Mouse (Mus musculus) neural tube, embryonic 14.5 days (tissue): ENCODE data around the gene Cbfb. TPM values are rescaled to one million over a fixed set of nuclear protein-coding genes. Genes with fewer than 3 reads are reported as not detected.

Experiments used
- ATAC-seq: fragments of 200-750 bp; cut with Nextera tagmentation; 2 replicates; pipeline ENCODE4 v1.8.0; 2017; ENCODE audit warnings: low read depth, mild to moderate bottlenecking, moderate TSS enrichment, moderate library complexity
- H3K27ac ChIP-seq: fragments of 300-500 bp; sonication (generic); 2 replicates; pipeline ENCODE4 v1.5.1; 2014; ENCODE audit warnings: low read depth, mild to moderate bottlenecking, control low read depth, low read length, moderate library complexity, mixed read lengths
- H3K27me3 ChIP-seq: fragments of 300-500 bp; sonication (generic); 2 replicates; pipeline ENCODE4 v1.6.1; 2014; ENCODE audit warnings: low read length; ENCODE audit not compliant: control insufficient read depth, insufficient read depth
- H3K36me3 ChIP-seq: fragments of 300-500 bp; sonication (generic); 2 replicates; pipeline ENCODE4 v1.6.1; 2014; ENCODE audit warnings: low read length, mixed read lengths; ENCODE audit not compliant: control insufficient read depth, insufficient read depth
- H3K4me1 ChIP-seq: fragments of 300-500 bp; sonication (generic); 2 replicates; pipeline ENCODE4 v1.6.1; 2014; ENCODE audit warnings: low read length; ENCODE audit not compliant: control insufficient read depth, insufficient read depth
- H3K4me2 ChIP-seq: fragments of 300-500 bp; sonication (generic); 2 replicates; pipeline ENCODE4 v1.6.1; 2014; ENCODE audit warnings: mild to moderate bottlenecking, low read depth, low read length, control low read depth
- H3K4me3 ChIP-seq: fragments of 300-500 bp; sonication (generic); 2 replicates; pipeline ENCODE4 v1.5.1; 2014; ENCODE audit warnings: low read depth, low read length, control low read depth, mixed read lengths
- H3K9ac ChIP-seq: fragments of 300-500 bp; sonication (generic); replicated peaks from 2 replicates; pipeline ENCODE4 v1.6.1; 2014; ENCODE audit warnings: low read depth, mild to moderate bottlenecking, control low read depth, low read length, mixed read lengths
- H3K9me3 ChIP-seq: fragments of 300-500 bp; sonication (generic); 2 replicates; pipeline ENCODE4 v1.6.1; 2016; ENCODE audit warnings: low read length; ENCODE audit not compliant: control insufficient read depth
- WGBS: fragments of 180-500 bp; shearing (Covaris S2); extraction: QIAGEN DNeasy Blood & Tissue Kit; methylation state at CpG from one replicate; pipeline ENCODE4 v1.1.7; 2014; 5-methylcytosine and 5-hydroxymethylcytosine counted together
- polyA plus RNA-seq: library from polyadenylated mRNA; unstranded; fragments of >200 nt; fragmentation: Nextera tagmentation; extraction: Ambion mirVana; gene quantifications from 2 replicates; pipeline ENCODE4 v1.2.1, GENCODE M21; 2014

Cbfb gene
- polyA plus RNA-seq, 1 experiment from 2014 or later: 32.4 TPM

DNA sequence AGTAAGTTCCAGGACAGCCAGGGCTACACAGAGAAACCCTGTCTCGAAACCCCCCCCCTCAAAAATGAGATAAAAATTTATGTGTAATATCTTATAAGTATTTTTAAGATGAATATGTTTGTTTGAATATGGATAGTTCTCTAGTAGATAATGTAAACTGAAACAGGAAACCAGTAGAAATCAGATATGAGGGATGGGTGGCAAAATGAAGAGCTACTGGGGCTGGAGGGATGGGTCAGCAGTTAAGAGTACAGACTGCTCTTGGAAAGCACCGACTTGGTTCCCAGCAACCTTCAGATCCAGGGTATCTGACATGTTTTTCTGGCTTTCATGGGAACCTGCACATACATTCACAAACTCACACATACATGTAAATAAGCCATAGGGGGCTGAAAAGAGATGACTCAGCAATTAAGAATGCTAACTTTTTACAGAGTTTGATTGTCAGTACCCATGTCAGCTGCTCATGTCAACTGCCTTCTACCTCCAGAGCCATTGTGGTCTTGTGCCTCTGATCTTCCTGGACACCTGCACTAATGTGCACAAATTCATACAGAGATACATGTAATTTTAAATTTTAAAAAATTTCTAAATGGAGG is 37.3 kb downstream of the Cbfb start:
- Histone ChIP-seq H3K27me3 (no peaks in the 10 kb centered on the region), H3K4me1 (no peaks in the 10 kb centered on the region), H3K36me3 (no peaks in the 10 kb centered on the region), H3K4me3 (no peak overlapping the region), H3K27ac (no peak overlapping the region), H3K9ac (no peak overlapping the region), H3K9me3 (no peaks in the 10 kb centered on the region), H3K4me2 (no peak overlapping the region)
- WGBS: 100% methylated on average over 2 of the region's 2 CpGs
- no peak for ATAC-seq

DNA sequence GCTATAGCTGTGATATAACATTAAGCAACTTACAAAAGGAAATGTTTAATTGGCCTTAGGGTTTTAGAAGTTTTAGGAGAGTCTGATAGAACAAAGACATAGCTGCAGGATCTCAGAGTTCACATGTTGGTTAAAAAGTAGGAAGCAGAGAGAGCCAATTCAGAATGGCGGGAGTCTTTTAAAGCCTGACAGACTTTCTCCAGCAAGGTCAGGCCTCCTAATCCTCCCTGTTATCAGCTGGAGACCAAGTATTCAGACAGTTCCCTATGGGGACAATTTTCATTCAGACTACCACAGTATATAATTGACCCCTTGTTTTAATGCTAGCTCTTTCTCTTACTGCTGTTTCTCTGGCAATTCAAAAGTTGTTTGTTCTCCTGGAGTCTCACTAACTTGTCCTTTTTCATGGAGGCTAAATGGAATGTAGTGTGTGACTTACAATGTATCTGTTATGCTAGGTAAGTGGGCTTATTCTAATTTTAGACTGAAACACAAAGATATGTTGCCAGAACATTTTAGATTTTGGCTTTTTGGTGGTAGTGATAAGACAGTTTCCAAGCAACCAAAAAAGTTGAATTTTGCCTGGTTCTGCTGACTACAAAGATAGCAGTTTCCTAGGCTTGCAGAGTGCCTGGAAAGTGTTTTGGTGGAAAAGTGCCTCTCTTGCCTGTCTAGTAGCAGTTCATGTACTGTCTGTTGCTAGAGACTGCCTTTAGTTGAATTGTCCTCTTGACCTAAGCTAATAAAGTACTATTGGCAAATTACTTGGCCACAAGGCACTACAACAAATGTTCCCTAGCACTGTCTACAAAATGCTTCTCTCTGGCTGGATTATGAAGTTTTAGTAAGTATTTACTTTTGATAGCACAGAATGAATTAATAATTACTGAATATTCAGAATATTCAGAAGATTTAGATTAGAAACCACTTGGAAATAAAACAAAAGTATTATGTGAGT is 39.0 kb downstream of the Cbfb start:
- Histone ChIP-seq H3K4me3 (no peak overlapping the region), H3K9ac (no peak overlapping the region), H3K27ac (no peak overlapping the region), H3K4me2 (no peak overlapping the region), H3K4me1 (no peaks in the 10 kb centered on the region), H3K9me3 (no peaks in the 10 kb centered on the region), H3K36me3 (no peaks in the 10 kb centered on the region), H3K27me3 (no peaks in the 10 kb centered on the region)
- no peak for ATAC-seq
- WGBS: 67% methylated on average over 1 of the region's 1 CpGs

DNA sequence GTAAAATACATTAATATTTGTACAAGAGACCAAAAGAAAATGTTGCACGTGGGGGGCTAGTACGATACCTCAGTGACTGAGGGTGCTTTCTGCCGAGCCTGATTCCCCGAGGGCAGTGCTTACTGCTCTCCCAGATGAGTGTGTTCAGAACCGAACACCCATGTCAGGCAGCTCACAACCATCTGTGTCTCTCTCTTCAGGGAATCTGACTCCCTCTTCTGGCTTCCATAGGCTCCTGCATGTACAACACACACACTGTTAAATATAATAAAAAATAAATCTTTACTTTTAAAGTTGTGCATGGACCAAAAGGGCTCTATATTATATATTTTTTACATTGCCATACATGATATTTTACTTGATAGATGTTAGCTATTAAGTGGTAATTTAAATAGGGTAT is 43.6 kb downstream of the Cbfb start:
- H3K4me1 ChIP-seq: no peaks in the 10 kb centered on the region
- H3K9ac ChIP-seq: no peak overlapping the region
- H3K4me2 ChIP-seq: no peak overlapping the region
- no peak overlapping the region for H3K27ac ChIP-seq
- H3K27me3 ChIP-seq: no peaks in the 10 kb centered on the region
- no peak overlapping the region for H3K4me3 ChIP-seq
- H3K9me3 ChIP-seq: no peaks in the 10 kb centered on the region
- no peak for ATAC-seq
- WGBS: 88% methylated on average over 5 of the region's 5 CpGs
- no peaks in the 10 kb centered on the region for H3K36me3 ChIP-seq

DNA sequence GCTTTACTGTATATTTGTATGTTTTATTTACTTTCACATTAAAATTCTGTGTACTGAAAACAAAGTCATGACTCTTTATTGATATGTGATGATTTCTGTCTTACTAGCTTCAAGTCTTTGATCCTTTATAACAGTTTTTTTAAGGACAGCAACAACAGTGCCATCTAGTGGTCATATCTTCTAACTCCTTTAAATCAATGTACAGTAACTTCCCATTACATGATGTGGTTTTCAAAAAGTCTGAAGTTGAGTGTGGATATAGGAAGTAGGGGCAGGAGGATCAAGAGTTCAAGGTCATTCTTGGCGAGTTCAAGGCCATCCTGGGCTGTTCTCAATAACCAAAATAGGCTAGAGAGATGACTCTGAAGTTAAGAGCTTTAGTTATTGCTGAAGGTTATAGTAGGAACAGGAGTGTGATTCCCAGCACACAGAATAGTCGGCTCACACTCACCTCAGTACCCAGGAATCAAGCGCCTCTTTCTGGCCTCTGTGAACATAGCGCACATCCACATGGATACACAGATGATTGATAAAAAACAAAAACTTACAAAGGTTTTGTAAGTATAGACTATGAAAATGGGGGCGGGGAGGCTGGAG is 47.5 kb downstream of the Cbfb start:
- H3K9me3 ChIP-seq: no peaks in the 10 kb centered on the region
- H3K9ac ChIP-seq: no peak overlapping the region
- H3K4me1 ChIP-seq: no peaks in the 10 kb centered on the region
- WGBS: 82% methylated on average over 5 of the region's 5 CpGs
- H3K27me3 ChIP-seq: no peaks in the 10 kb centered on the region
- H3K27ac ChIP-seq: no peak overlapping the region
- no peak overlapping the region for H3K4me2 ChIP-seq
- no peaks in the 10 kb centered on the region for H3K36me3 ChIP-seq
- peak; percentile 34; the same call in 1 of the 2 replicates for ATAC-seq
- no peak overlapping the region for H3K4me3 ChIP-seq

DNA sequence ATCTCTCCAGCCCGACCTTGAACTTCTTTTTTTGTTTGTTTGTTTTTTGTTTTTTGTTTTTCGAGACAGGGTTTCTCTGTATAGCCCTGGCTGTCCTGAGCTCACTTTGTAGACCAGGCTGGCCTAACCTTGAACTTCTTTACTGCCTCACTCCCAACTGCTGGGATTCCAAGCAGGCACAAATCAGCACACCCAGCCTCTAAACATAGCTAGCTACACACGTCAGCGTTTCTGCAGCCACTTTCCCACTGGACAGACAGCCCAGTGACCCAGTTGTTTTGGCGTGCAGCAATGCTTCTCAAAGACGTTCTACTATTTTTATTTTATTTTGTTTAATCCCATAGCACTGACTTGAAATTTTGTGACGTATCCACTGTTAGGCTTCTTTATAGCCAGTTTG is 53.4 kb downstream of the Cbfb start:
- no peaks in the 10 kb centered on the region for H3K9me3 ChIP-seq
- ATAC-seq: no peak
- no peaks in the 10 kb centered on the region for H3K36me3 ChIP-seq
- peaks cover 14% of the 10 kb centered on the region for H3K4me1 ChIP-seq
- H3K27me3 ChIP-seq: no peaks in the 10 kb centered on the region
- H3K4me3 ChIP-seq: peak overlapping the region; percentile 80; the same call in 1 of the 2 replicates
- WGBS: 79% methylated on average over 7 of the region's 7 CpGs
- H3K9ac ChIP-seq: no peak overlapping the region
- H3K27ac ChIP-seq: peak overlapping the region; percentile 65; the same call in 1 of the 2 replicates
- H3K4me2 ChIP-seq: peak overlapping the region; percentile 63; the same call in 1 of the 2 replicates

DNA sequence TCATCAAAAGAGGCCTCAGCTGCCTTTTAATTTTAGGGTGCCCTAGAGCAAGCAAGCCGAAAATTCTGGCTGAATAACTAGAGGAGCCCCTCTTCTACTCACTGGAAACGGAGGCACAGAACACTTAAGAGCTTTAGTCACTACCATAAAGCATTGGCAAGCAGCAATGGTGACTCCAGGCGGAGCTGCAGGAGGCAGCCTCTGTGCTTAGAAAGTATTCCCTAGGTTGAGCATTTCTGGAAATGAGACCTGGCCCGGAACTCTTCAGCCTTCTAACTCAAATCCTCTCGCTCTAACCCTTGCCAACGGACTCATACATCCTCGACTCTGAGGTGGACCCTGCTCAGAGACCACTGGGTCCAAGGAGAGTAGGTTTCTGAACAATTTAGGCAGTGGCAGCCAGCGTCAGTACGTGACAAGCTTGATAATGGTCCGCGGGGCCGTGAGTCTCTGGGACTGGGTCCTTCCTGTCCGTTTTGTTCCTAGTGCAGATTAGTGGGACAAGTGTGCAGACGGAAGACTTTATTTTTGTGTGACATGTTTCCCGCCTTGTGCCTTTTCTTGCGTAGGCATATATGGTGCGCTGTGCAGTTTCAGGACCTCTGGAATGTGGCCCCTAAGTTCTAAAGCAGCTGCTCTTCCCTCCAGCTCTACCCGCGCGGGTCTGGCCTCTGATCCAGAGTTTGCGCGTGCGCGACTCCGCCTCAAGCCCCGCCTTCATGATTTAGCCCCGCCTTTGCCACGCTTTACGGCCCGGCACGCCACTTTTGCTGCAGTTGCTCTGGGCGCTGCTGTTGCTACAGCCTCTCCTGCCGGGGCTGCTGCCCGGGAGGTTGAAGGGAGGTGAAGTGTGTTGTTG is 54.2 kb downstream of the Cbfb start, which contains the start of gene D230025D16Rik:
Gene D230025D16Rik, plus strand, starts transcription at position 733 of the 859 bp plus-strand sequence.
- WGBS: 1% methylated on average over 34 of the region's 34 CpGs
- Histone ChIP-seq H3K27me3 (no peaks in the 10 kb centered on the region), H3K9me3 (no peaks in the 10 kb centered on the region), H3K4me1 (peaks cover 14% of the 10 kb centered on the region), H3K4me2 (peak within 1 kb of the TSS; percentile 63), H3K4me3 (peak within 1 kb of the TSS; percentile 80), H3K36me3 (no peaks in the 10 kb centered on the region), H3K27ac (peak within 1 kb of the TSS; percentile 73), H3K9ac (peak within 1 kb of the TSS; percentile 81)
- ATAC-seq: peak; percentile 95

DNA sequence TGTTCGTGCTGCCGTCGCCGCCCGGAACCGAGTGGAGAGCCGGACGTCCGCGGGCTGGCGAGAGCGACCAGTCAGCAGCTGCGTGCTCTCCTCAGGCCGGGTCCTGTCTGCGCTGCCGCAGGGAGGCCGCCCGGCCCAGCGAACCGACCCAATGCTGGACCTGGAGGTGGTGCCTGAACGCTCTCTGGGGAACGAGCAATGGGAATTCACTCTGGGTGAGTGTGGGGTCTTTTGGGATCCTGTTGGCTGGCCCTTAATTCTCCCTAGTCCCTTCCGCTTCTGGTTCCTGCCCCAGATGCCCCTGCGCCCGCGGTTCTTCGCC is 54.8 kb downstream of the Cbfb start:
- Histone ChIP-seq H3K27me3 (no peaks in the 10 kb centered on the region), H3K4me3 (peak overlapping the region; percentile 80), H3K4me2 (peak overlapping the region; percentile 63), H3K9ac (peak overlapping the region; percentile 81), H3K9me3 (no peaks in the 10 kb centered on the region), H3K36me3 (no peaks in the 10 kb centered on the region), H3K4me1 (peaks cover 14% of the 10 kb centered on the region), H3K27ac (peak overlapping the region; percentile 73)
- ATAC-seq: no peak
- WGBS: under 1% methylated on average over 27 of the region's 27 CpGs

DNA sequence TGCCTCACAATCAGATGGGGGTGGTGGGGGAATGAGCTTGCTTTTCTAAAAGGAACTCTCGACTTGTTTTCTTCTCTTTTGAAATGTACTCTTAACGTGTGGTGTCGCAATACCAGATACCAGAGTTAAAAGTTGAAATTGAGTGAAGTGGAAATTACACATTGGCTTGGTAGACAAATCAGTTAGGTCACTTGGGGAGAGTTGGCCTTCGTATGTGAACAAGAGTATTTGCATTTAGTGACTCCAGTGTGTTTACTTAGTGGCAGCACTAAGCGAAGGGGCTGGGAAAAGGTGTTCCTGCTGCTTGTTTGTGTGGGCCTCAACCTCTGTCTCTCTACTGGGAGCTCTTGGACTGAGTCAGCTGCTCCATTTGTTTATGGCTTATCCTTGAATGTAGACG is 55.4 kb downstream of the Cbfb start:
- H3K4me3 ChIP-seq: peak overlapping the region; percentile 80
- no peaks in the 10 kb centered on the region for H3K36me3 ChIP-seq
- peaks cover 14% of the 10 kb centered on the region for H3K4me1 ChIP-seq
- H3K27ac ChIP-seq: no peak overlapping the region
- peak overlapping the region; percentile 63 for H3K4me2 ChIP-seq
- H3K9ac ChIP-seq: 0 out of 2 replicates have a peak overlapping the region, but pooled peaks have one; percentile 17
- no peaks in the 10 kb centered on the region for H3K27me3 ChIP-seq
- 27% methylated on average over 6 of the region's 6 CpGs for WGBS
- H3K9me3 ChIP-seq: no peaks in the 10 kb centered on the region
- no peak for ATAC-seq
